Mouse (Mus musculus): ENCODE results near the gene Kcnip4. TPM values are rescaled to one million over a fixed set of nuclear protein-coding genes. Genes with fewer than 3 reads are reported as not detected.

Kcnip4 gene
- polyA plus RNA-seq, 1 experiment, result not detected

DNA sequence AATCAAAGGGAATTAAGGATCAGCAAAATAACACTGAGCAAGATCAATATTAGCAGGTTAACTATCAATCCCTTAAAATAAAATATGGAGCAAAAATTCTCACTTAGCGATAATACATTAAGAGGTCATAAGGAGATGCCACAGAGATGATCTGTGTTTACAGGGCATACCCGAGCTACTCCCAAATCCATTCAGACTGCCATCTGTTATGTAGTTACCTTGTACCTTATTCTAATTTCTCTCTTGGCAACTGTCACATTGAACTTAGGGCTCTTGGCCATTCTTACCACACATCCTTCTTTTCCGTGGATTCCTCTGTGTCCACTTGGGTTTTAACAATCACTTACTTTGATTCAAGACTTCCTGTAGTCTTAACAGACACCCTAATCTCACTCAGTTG lies 71.6 kb downstream of the Kcnip4 start:
- Histone ChIP-seq H3K27me3 (ENCODE audit: control insufficient read depth, insufficient read depth, low read length) (no peaks in the 10 kb centered on the region), H3K4me1 (replicated peaks; ENCODE audit: control insufficient read depth, insufficient read depth, low read length) (no peaks in the 10 kb centered on the region), H3K27ac (ENCODE audit: control insufficient read depth, insufficient read depth, low read length) (no peak overlapping the region), H3K4me3 (ENCODE audit: control insufficient read depth, insufficient read depth, low read length) (no peak overlapping the region), H3K36me3 (ENCODE audit: control insufficient read depth, insufficient read depth, low read length) (no peaks in the 10 kb centered on the region)
- no peak for DNase-seq
- TF ChIP-seq CTCF (IDR thresholded peaks at IDR 0.05; ENCODE audit: borderline replicate concordance, control insufficient read depth, extremely low read depth, insufficient read depth, low read length, poor library complexity), result no peak
- no peak for TF ChIP-seq POLR2A (IDR thresholded peaks at IDR 0.05; ENCODE audit: control insufficient read depth, extremely low read depth, insufficient read depth, low read length, poor library complexity)
- WGBS, result 83% methylated on average over 3 of the region's 3 CpGs

DNA sequence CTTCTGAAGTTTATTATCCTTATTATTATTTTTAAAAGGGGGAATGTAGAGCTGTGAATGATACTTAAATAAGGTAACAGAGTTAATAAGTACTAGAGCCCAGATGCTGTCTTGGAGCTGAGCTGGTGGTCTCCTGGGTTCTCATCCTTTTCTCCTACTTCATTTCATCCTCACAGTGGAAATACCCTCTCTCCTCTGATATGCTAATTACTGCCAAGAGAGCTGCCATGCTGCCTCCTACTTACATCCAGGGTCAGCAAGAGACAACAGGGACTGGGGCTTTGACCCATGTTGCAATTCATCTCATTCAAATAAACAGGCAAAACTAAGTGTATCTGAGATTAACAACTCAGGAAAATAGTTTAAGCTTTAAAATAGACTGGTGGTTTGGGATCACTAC lies 73.4 kb downstream of the Kcnip4 start:
- no peak for DNase-seq
- Histone ChIP-seq H3K4me1 (replicated peaks; ENCODE audit: control insufficient read depth, insufficient read depth, low read length) (no peaks in the 10 kb centered on the region), H3K27me3 (ENCODE audit: control insufficient read depth, insufficient read depth, low read length) (no peaks in the 10 kb centered on the region), H3K4me3 (ENCODE audit: control insufficient read depth, insufficient read depth, low read length) (no peak overlapping the region), H3K27ac (ENCODE audit: control insufficient read depth, insufficient read depth, low read length) (no peak overlapping the region), H3K36me3 (ENCODE audit: control insufficient read depth, insufficient read depth, low read length) (no peaks in the 10 kb centered on the region)
- TF ChIP-seq CTCF (IDR thresholded peaks at IDR 0.05; ENCODE audit: borderline replicate concordance, control insufficient read depth, extremely low read depth, insufficient read depth, low read length, poor library complexity) (no peak), POLR2A (IDR thresholded peaks at IDR 0.05; ENCODE audit: control insufficient read depth, extremely low read depth, insufficient read depth, low read length, poor library complexity) (no peak)

DNA sequence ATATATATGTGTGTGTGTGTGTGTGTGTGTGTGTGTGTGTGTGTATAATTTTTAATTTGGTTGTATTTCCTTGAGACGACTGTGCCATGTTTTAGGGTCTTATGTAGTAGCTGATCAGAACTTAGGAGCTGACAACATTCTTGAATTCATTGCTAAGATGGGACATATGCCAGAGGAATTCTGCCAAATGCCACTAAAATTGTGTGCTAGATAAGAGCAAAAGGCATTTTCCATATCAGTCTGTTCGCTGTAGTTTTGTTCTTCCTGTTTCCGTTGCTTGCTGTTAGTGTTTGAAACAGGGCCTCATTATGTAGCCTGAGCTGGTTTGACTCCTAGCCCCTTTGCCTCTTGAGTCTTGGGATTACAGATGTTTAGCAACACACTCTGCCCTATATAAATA lies 73.8 kb downstream of the Kcnip4 start:
- no peak for TF ChIP-seq CTCF (IDR thresholded peaks at IDR 0.05; ENCODE audit: borderline replicate concordance, control insufficient read depth, extremely low read depth, insufficient read depth, low read length, poor library complexity)
- H3K36me3 ChIP-seq (ENCODE audit: control insufficient read depth, insufficient read depth, low read length), result no peaks in the 10 kb centered on the region
- WGBS, result 86% methylated on average over 3 of the region's 3 CpGs
- H3K27me3 ChIP-seq (ENCODE audit: control insufficient read depth, insufficient read depth, low read length), result no peaks in the 10 kb centered on the region
- no peak for DNase-seq
- H3K27ac ChIP-seq (ENCODE audit: control insufficient read depth, insufficient read depth, low read length), result no peak overlapping the region
- H3K4me3 ChIP-seq (ENCODE audit: control insufficient read depth, insufficient read depth, low read length), result no peak overlapping the region
- no peaks in the 10 kb centered on the region for H3K4me1 ChIP-seq (replicated peaks; ENCODE audit: control insufficient read depth, insufficient read depth, low read length)

DNA sequence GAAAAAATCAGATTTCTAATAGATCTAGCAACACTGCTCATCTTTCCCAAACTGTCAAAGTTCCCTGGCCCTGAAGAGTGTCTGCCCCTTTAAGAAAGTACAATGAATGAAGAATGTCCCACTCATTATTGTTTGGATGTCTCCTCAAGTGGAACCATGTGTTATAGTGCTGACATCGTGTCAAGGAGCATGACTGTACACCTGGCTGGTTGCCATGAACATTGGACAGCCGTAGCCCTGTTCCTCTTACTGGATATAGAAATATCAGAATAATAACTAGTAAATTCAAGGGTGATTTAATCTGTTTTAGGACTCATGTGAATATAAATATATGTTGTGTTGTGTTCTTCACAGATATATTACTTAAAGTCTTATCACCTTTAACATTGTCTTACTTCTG lies 87.5 kb downstream of the Kcnip4 start:
- Histone ChIP-seq H3K36me3 (ENCODE audit: control insufficient read depth, insufficient read depth, low read length) (no peaks in the 10 kb centered on the region), H3K27ac (ENCODE audit: control insufficient read depth, insufficient read depth, low read length) (no peak overlapping the region), H3K4me3 (ENCODE audit: control insufficient read depth, insufficient read depth, low read length) (no peak overlapping the region), H3K4me1 (replicated peaks; ENCODE audit: control insufficient read depth, insufficient read depth, low read length) (no peaks in the 10 kb centered on the region), H3K27me3 (ENCODE audit: control insufficient read depth, insufficient read depth, low read length) (no peaks in the 10 kb centered on the region)
- DNase-seq, result no peak
- 60% methylated on average over 2 of the region's 2 CpGs for WGBS
- TF ChIP-seq CTCF (IDR thresholded peaks at IDR 0.05; ENCODE audit: borderline replicate concordance, control insufficient read depth, extremely low read depth, insufficient read depth, low read length, poor library complexity) (no peak), POLR2A (IDR thresholded peaks at IDR 0.05; ENCODE audit: control insufficient read depth, extremely low read depth, insufficient read depth, low read length, poor library complexity) (no peak)

DNA sequence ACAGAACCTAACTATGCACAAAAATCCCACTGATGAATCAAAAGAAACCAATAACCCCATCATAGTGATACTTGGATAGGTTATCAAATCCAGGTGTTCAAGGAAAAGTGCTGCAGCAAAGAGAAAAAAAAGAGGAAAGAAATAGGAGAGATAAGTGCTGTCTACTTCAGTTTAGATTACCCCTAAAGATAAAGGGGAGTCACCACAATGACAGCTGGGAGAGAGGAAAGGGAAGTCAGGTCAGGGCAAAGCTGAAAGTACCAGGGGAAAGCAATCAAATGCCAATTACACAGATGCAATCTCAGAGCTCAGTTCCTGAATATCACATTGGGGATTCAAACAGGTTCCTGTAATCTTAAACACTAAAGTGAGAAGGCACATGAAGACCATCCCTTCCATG lies 97.0 kb downstream of the Kcnip4 start:
- H3K4me3 ChIP-seq (ENCODE audit: control insufficient read depth, insufficient read depth, low read length), result no peak overlapping the region
- no peaks in the 10 kb centered on the region for H3K36me3 ChIP-seq (ENCODE audit: control insufficient read depth, insufficient read depth, low read length)
- no peaks in the 10 kb centered on the region for H3K27me3 ChIP-seq (ENCODE audit: control insufficient read depth, insufficient read depth, low read length)
- H3K4me1 ChIP-seq (replicated peaks; ENCODE audit: control insufficient read depth, insufficient read depth, low read length), result no peaks in the 10 kb centered on the region
- H3K27ac ChIP-seq (ENCODE audit: control insufficient read depth, insufficient read depth, low read length), result no peak overlapping the region
- DNase-seq, result no peak
- TF ChIP-seq POLR2A (IDR thresholded peaks at IDR 0.05; ENCODE audit: control insufficient read depth, extremely low read depth, insufficient read depth, low read length, poor library complexity) (no peak), CTCF (IDR thresholded peaks at IDR 0.05; ENCODE audit: borderline replicate concordance, control insufficient read depth, extremely low read depth, insufficient read depth, low read length, poor library complexity) (no peak)

DNA sequence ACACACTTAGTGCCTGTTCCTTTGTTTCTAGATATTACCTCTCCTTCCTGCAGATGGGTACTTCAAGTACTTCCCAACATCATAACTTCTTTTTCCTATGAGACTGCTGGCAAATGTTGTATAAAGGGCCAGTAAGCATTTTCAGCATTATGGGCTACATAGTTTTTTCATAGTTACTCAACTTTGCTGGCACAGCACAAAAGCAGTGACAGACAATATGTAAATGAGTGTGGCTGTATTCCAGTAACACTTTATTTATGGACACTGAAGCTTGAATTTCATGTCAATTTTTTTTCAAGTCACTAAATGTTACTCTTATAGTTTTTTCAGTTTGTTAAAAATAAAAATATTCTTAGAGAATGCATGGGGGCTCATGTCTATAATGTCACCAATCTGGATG lies 105.0 kb downstream of the Kcnip4 start:
- Histone ChIP-seq H3K4me3 (ENCODE audit: control insufficient read depth, insufficient read depth, low read length) (no peak overlapping the region), H3K27me3 (ENCODE audit: control insufficient read depth, insufficient read depth, low read length) (no peaks in the 10 kb centered on the region), H3K36me3 (ENCODE audit: control insufficient read depth, insufficient read depth, low read length) (no peaks in the 10 kb centered on the region), H3K27ac (ENCODE audit: control insufficient read depth, insufficient read depth, low read length) (no peak overlapping the region), H3K4me1 (replicated peaks; ENCODE audit: control insufficient read depth, insufficient read depth, low read length) (no peaks in the 10 kb centered on the region)
- no peak for DNase-seq
- TF ChIP-seq CTCF (IDR thresholded peaks at IDR 0.05; ENCODE audit: borderline replicate concordance, control insufficient read depth, extremely low read depth, insufficient read depth, low read length, poor library complexity), result no peak
- no peak for TF ChIP-seq POLR2A (IDR thresholded peaks at IDR 0.05; ENCODE audit: control insufficient read depth, extremely low read depth, insufficient read depth, low read length, poor library complexity)

DNA sequence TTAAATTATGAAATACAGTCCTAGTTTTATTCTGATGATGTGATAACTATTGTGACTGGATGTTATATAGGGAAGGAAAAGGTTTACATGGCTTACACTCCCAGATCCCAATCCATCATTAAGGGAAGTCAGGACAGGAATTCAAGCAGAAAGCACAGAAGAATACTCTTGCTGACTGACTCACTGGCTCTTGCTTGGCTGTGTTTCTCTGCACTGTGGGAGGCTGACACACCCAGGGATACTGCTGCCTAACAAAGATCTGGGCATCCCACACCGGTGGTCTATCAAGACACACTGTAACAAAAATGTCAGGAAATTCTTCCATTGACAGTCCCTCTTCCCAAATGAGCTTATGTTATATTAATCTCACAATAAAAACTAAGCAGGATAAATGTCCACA lies 116.4 kb downstream of the Kcnip4 start:
- Histone ChIP-seq H3K4me1 (replicated peaks; ENCODE audit: control insufficient read depth, insufficient read depth, low read length) (no peaks in the 10 kb centered on the region), H3K27me3 (ENCODE audit: control insufficient read depth, insufficient read depth, low read length) (no peaks in the 10 kb centered on the region), H3K4me3 (ENCODE audit: control insufficient read depth, insufficient read depth, low read length) (no peak overlapping the region), H3K36me3 (ENCODE audit: control insufficient read depth, insufficient read depth, low read length) (no peaks in the 10 kb centered on the region), H3K27ac (ENCODE audit: control insufficient read depth, insufficient read depth, low read length) (no peak overlapping the region)
- TF ChIP-seq CTCF (IDR thresholded peaks at IDR 0.05; ENCODE audit: borderline replicate concordance, control insufficient read depth, extremely low read depth, insufficient read depth, low read length, poor library complexity), result no peak
- TF ChIP-seq POLR2A (IDR thresholded peaks at IDR 0.05; ENCODE audit: control insufficient read depth, extremely low read depth, insufficient read depth, low read length, poor library complexity), result no peak
- DNase-seq, result no peak
- 73% methylated on average over 1 of the region's 1 CpGs for WGBS

Measured in thymus, adult 2 months (tissue).